Mouse (Mus musculus): Measurements from ENCODE around the gene Ehf. TPM values are rescaled to one million over a fixed set of nuclear protein-coding genes. Genes with fewer than 3 reads are reported as not detected.
A peak's percentile ranks its signal among the peaks of the same experiment; 100 is the strongest.

Ehf gene
- 0.18 TPM in 1 of 2 replicates, not detected in the other for polyA plus RNA-seq (2016; fragmentation: Nextera tagmentation; extraction: Ambion mirVana)

- H3K27me3 ChIP-seq (ENCODE audit: insufficient read depth, poor library complexity, severe bottlenecking): 0 out of 2 replicates have a peak, but pooled peaks cover 3% of the 10 kb centered on the region
- WGBS: 68% methylated on average over 9 of the region's 9 CpGs
- H3K27ac ChIP-seq: no peak within 1 kb of the TSS
- no peaks in the 10 kb centered on the region for H3K4me1 ChIP-seq (replicated peaks)
- no peak for DNase-seq (ENCODE audit: low spot score)
- H3K9me3 ChIP-seq: no peaks in the 10 kb centered on the region
- no peaks in the 10 kb centered on the region for H3K36me3 ChIP-seq
- no peak within 1 kb of the TSS for H3K4me3 ChIP-seq
Observed at GRCm38 (mm10) chr2:103303132-103303531, at the start of gene Ehf. Ehf (minus strand) TSS chr2:103303278.

DNA sequence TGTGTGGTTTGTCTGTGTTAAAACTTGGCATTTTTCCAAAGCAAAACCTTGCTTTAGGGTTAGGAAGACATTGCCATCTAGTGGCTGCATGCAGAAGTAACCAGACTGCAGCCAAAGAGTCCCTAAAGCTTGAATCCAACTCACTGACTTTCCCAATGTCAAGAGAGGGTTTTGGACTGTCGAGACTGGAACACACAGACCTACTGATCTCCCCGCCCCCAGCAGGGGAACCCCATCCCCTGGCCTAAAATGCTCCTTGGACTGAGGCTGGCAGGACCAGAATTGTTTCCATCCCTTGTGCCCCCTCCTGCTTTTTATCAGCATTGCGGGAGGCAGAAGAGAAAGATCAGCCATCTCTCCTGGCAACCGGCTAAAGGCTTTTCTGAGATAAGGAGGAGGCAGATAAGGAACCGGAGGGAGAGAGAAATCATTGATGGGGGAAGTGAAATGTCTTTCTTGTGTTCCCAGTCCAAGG, 44.4 kb upstream of the Ehf start:
- no peak overlapping the region for H3K4me3 ChIP-seq
- peaks cover 6% of the 10 kb centered on the region for H3K4me1 ChIP-seq (replicated peaks)
- peak overlapping the region; percentile 29; the same call in 1 of the 2 replicates for H3K27ac ChIP-seq
- peak; percentile 42 for DNase-seq (ENCODE audit: low spot score)
- 0 out of 2 replicates have a peak, but pooled peaks cover 3% of the 10 kb centered on the region for H3K27me3 ChIP-seq (ENCODE audit: insufficient read depth, poor library complexity, severe bottlenecking)
- no peaks in the 10 kb centered on the region for H3K9me3 ChIP-seq
- WGBS: 25% methylated on average over 5 of the region's 5 CpGs
- H3K36me3 ChIP-seq: no peaks in the 10 kb centered on the region

DNA sequence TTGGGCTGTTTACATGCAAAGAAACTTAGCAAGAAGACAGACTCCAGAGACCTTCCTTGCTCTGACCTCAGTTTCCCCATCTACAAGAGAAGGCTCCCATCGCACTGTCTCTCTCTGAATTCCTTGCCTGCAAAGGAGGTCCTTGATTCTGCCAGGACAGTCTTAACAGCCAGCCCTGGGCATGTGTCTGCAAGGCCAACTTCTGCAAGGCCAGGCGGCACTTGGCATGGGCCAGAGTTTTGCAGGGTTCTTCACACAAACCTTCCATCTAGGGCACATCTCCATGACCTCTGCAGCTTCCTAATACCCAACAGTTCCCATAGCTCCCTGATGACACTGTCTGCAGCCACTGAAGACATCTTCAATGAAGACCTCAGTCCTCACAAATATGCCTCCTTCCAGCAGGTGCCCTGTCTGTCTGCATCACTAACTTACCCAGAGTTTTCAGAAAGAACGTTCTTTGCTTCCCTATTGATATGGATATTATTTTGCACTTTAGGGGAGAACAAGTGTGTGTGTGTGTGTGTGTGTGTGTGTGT, 43.7 kb upstream of the Ehf start:
- H3K27me3 ChIP-seq (ENCODE audit: insufficient read depth, poor library complexity, severe bottlenecking): 0 out of 2 replicates have a peak, but pooled peaks cover 3% of the 10 kb centered on the region
- no peak for DNase-seq (ENCODE audit: low spot score)
- H3K4me3 ChIP-seq: no peak overlapping the region
- no peaks in the 10 kb centered on the region for H3K9me3 ChIP-seq
- H3K27ac ChIP-seq: no peak overlapping the region
- 75% methylated on average over 3 of the region's 3 CpGs for WGBS
- no peaks in the 10 kb centered on the region for H3K36me3 ChIP-seq
- H3K4me1 ChIP-seq (replicated peaks): peaks cover 6% of the 10 kb centered on the region

DNA sequence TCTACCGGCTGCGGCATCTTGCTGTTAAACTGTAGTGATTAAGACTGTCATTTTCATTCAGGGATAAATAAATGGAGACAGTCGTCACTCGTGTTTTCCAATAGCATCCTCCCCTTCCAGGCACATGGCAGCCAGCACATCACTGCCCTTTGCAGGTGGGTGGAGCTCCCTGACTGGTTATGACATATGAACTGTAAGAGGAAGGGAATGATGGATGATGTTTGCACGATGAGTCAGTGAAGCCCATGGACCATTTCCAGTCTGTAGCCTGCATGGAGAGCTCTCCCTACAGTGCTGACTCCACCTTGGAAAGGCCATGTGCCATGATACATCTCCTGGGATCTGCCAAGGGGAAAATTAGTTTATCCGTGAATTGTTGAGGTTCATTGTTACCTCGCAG, 40.5 kb upstream of the Ehf start:
- no peak overlapping the region for H3K27ac ChIP-seq
- WGBS: 88% methylated on average over 7 of the region's 7 CpGs

GRCm38 (mm10) chr2:103342123-103342522, 39.0 kb upstream of the Ehf start:
- no peak overlapping the region for H3K27ac ChIP-seq
- H3K27me3 ChIP-seq (ENCODE audit: insufficient read depth, poor library complexity, severe bottlenecking): no peaks in the 10 kb centered on the region
- no peak for DNase-seq (ENCODE audit: low spot score)
- H3K9me3 ChIP-seq: no peaks in the 10 kb centered on the region
- H3K4me3 ChIP-seq: no peak overlapping the region
- no peaks in the 10 kb centered on the region for H3K36me3 ChIP-seq
- no peaks in the 10 kb centered on the region for H3K4me1 ChIP-seq (replicated peaks)
- 84% methylated on average over 1 of the region's 1 CpGs for WGBS

More for the DNA sequence above, 40.5 kb upstream of the Ehf start:
- Histone ChIP-seq H3K9me3 (no peaks in the 10 kb centered on the region), H3K4me3 (no peak overlapping the region), H3K27me3 (ENCODE audit: insufficient read depth, poor library complexity, severe bottlenecking) (no peaks in the 10 kb centered on the region), H3K36me3 (no peaks in the 10 kb centered on the region), H3K4me1 (replicated peaks) (peaks cover 6% of the 10 kb centered on the region)
- no peak for DNase-seq (ENCODE audit: low spot score)

DNA sequence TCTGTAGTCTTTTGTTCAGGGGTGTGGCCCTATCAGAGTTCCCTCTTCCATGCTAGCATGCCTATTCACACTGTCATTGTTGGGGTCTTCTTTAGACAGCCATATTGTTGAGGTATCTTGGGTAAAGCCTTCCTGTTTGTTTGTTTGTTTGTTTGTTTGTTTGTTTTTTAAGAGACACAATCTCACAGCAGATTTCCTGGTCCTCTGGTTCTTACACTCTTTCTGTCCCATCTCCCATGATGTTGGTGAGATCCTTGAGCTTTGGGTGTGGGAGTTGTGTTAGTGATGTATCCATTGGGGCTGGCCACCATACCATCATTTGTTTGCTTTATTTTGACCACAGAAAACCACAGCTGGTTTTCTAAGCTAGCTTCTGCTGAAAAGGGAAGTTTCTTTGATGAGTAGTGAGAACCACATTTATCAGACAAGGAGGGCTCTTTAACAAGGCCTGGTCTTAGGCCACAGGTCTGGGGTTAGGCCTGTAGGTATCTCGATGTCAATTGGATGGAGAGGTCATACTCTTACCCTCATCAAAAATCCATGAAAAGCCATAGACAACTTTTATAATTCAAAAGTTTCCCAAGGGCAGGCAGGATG, 38.4 kb upstream of the Ehf start:
- Histone ChIP-seq H3K9me3 (no peaks in the 10 kb centered on the region), H3K36me3 (no peaks in the 10 kb centered on the region), H3K4me3 (no peak overlapping the region), H3K27me3 (ENCODE audit: insufficient read depth, poor library complexity, severe bottlenecking) (no peaks in the 10 kb centered on the region), H3K27ac (no peak overlapping the region), H3K4me1 (replicated peaks) (0 out of 2 replicates have a peak, but pooled peaks cover under 1% of the 10 kb centered on the region)
- 83% methylated on average over 1 of the region's 1 CpGs for WGBS
- no peak for DNase-seq (ENCODE audit: low spot score)

- 83% methylated on average over 6 of the region's 6 CpGs for WGBS
- no peak for DNase-seq (ENCODE audit: low spot score)
- H3K36me3 ChIP-seq: no peaks in the 10 kb centered on the region
- H3K27ac ChIP-seq: no peak overlapping the region
- no peak overlapping the region for H3K4me3 ChIP-seq
- no peaks in the 10 kb centered on the region for H3K27me3 ChIP-seq (ENCODE audit: insufficient read depth, poor library complexity, severe bottlenecking)
- 0 out of 2 replicates have a peak, but pooled peaks cover 4% of the 10 kb centered on the region for H3K4me1 ChIP-seq (replicated peaks)
- no peaks in the 10 kb centered on the region for H3K9me3 ChIP-seq
Observed at GRCm38 (mm10) chr2:103338706-103339105, 35.6 kb upstream of the Ehf start.

DNA sequence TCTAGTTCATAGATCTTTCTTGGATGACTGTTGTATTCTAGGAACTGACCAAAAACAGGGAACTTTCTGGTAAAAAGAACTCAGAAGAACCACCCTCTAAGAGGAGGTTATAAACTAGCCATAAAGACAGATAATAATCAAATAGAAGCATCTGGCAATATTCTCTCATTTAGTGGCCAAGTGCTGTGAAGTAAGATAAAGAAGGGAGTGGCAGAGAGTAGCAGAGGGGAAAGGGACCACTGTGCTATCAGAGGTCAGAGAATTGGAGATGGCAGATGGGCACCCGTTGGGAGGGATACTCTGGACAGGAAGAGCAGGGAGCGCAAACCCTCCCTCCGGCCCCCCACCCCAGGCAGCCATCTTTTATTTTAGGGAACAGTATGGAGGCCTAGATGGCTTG, 34.3 kb upstream of the Ehf start:
- Histone ChIP-seq H3K4me3 (no peak overlapping the region), H3K27me3 (ENCODE audit: insufficient read depth, poor library complexity, severe bottlenecking) (no peaks in the 10 kb centered on the region), H3K9me3 (no peaks in the 10 kb centered on the region), H3K36me3 (no peaks in the 10 kb centered on the region), H3K4me1 (replicated peaks) (0 out of 2 replicates have a peak, but pooled peaks cover 4% of the 10 kb centered on the region), H3K27ac (no peak overlapping the region)
- 88% methylated on average over 3 of the region's 3 CpGs for WGBS
- DNase-seq (ENCODE audit: low spot score): no peak

GRCm38 (mm10) chr2:103336621-103337020, 33.5 kb upstream of the Ehf start:
- Histone ChIP-seq H3K4me3 (no peak overlapping the region), H3K9me3 (no peaks in the 10 kb centered on the region), H3K4me1 (replicated peaks) (0 out of 2 replicates have a peak, but pooled peaks cover 4% of the 10 kb centered on the region), H3K36me3 (no peaks in the 10 kb centered on the region), H3K27me3 (ENCODE audit: insufficient read depth, poor library complexity, severe bottlenecking) (no peaks in the 10 kb centered on the region), H3K27ac (no peak overlapping the region)
- no peak for DNase-seq (ENCODE audit: low spot score)
- WGBS: 84% methylated on average over 11 of the region's 11 CpGs

GRCm38 (mm10) chr2:103336000-103336399, 32.9 kb upstream of the Ehf start:
- 0 out of 2 replicates have a peak, but pooled peaks cover 4% of the 10 kb centered on the region for H3K4me1 ChIP-seq (replicated peaks)
- no peaks in the 10 kb centered on the region for H3K27me3 ChIP-seq (ENCODE audit: insufficient read depth, poor library complexity, severe bottlenecking)
- no peak overlapping the region for H3K4me3 ChIP-seq
- no peak overlapping the region for H3K27ac ChIP-seq
- H3K9me3 ChIP-seq: no peaks in the 10 kb centered on the region
- no peaks in the 10 kb centered on the region for H3K36me3 ChIP-seq
- DNase-seq (ENCODE audit: low spot score): no peak
- WGBS: 85% methylated on average over 3 of the region's 3 CpGs

- H3K27ac ChIP-seq: no peak overlapping the region
- no peaks in the 10 kb centered on the region for H3K36me3 ChIP-seq
- 0 out of 2 replicates have a peak, but pooled peaks cover 4% of the 10 kb centered on the region for H3K4me1 ChIP-seq (replicated peaks)
- no peaks in the 10 kb centered on the region for H3K27me3 ChIP-seq (ENCODE audit: insufficient read depth, poor library complexity, severe bottlenecking)
- DNase-seq (ENCODE audit: low spot score): no peak
- H3K4me3 ChIP-seq: no peak overlapping the region
- H3K9me3 ChIP-seq: no peaks in the 10 kb centered on the region
- 85% methylated on average over 3 of the region's 3 CpGs for WGBS
Observed at GRCm38 (mm10) chr2:103331666-103332191, 28.7 kb upstream of the Ehf start.

GRCm38 (mm10) chr2:103328731-103329130, 25.7 kb upstream of the Ehf start:
- no peaks in the 10 kb centered on the region for H3K9me3 ChIP-seq
- no peaks in the 10 kb centered on the region for H3K4me1 ChIP-seq (replicated peaks)
- 86% methylated on average over 4 of the region's 4 CpGs for WGBS
- H3K27ac ChIP-seq: no peak overlapping the region
- H3K27me3 ChIP-seq (ENCODE audit: insufficient read depth, poor library complexity, severe bottlenecking): no peaks in the 10 kb centered on the region
- H3K36me3 ChIP-seq: no peaks in the 10 kb centered on the region
- H3K4me3 ChIP-seq: no peak overlapping the region
- DNase-seq (ENCODE audit: low spot score): no peak

All from hindbrain, embryonic 10.5 days (tissue).